Mouse (Mus musculus): ENCODE measurements around the gene Dcakd. TPM values are rescaled to one million over a fixed set of nuclear protein-coding genes. Genes with fewer than 3 reads are reported as not detected.

The Dcakd gene
- 101 and 105 TPM in 2 replicates for polyA plus RNA-seq (2015; fragmentation: Nextera tagmentation; extraction: Ambion mirVana)

DNA sequence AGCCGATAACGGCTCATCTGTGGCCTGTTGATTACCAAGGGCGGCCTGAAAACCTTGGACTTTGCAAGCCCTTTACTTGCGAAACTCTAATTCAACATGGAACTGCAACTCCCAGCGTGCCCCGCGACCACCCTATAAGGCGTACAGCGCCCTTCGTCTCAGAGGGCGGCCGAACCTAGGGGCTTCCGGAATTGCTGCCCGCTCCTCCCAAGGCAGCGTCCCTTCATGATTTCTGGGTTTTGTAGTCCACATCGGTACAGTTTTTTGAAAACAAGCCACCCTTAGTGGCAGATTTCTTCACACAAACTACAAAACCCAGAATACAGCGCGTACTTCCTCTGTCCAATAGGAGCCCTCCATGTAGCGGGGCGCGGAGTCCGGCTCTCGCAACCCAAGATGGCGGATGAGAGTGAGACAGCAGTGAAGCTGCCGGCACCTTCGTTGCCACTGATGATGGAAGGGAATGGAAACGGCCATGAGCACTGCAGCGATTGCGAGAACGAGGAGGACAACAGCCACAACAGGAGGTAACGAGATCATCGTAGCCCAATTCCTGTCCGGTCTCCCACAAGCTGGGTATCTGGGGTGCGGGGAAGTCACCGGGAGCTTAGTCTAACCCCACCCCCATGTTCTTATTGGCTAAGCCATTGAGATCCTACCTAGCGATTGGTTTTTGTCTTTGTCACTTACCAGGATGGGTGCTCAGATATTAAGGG lies at the start of gene Dcakd, which contains the start of gene Nmt1:
TSS of gene Dcakd (minus strand) at position 158 of the 716 bp plus-strand sequence.
TSS of gene Nmt1 (plus strand) at position 15 of the 716 bp plus-strand sequence.
- peak within 1 kb of the TSS; percentile 70 for H3K4me2 ChIP-seq (replicated peaks)
- peaks cover 6% of the 10 kb centered on the region; the same call in 1 of the 2 replicates for H3K36me3 ChIP-seq
- under 1% methylated on average over 36 of the region's 36 CpGs for WGBS
- H3K27ac ChIP-seq, result peak within 1 kb of the TSS; percentile 65
- H3K9me3 ChIP-seq, result no peaks in the 10 kb centered on the region
- ATAC-seq, result peak; percentile 99
- H3K4me1 ChIP-seq (replicated peaks), result peaks cover 9% of the 10 kb centered on the region; the same call in 1 of the 2 replicates
- H3K4me3 ChIP-seq (replicated peaks), result peak within 1 kb of the TSS; percentile 80
- peak within 1 kb of the TSS; percentile 68 for H3K9ac ChIP-seq
- H3K27me3 ChIP-seq (replicated peaks), result no peaks in the 10 kb centered on the region

DNA sequence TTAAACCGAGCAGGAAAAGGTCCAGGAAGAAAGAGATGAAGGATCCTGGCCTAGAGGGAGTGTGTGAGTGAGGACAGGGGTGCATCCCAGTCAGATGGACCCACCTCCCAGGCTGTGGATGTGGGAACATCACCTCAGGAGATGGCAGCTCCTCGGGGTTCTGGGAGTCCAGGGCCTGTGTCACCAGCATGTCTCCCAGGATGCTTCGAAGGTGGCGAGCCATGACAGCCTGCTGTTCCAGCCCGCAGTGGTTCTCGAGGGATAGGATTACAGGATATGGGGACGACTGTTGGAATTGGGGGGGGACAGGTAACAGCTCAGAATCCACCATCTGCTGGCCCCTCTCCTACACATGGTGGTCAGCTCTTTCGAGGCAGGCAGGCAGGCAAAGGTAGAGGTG lies 48.4 kb upstream of the Dcakd start:
- 86% methylated on average over 8 of the region's 8 CpGs for WGBS
- H3K27me3 ChIP-seq (replicated peaks), result peaks cover 13% of the 10 kb centered on the region; the same call in 1 of the 2 replicates
- no peak for ATAC-seq

GRCm38 (mm10) chr11:103076010-103076409 lies 47.9 kb upstream of the Dcakd start:
- Histone ChIP-seq H3K9me3 (no peaks in the 10 kb centered on the region), H3K9ac (no peak overlapping the region), H3K27me3 (replicated peaks) (peaks cover 12% of the 10 kb centered on the region; the same call in 1 of the 2 replicates), H3K4me2 (replicated peaks) (no peak overlapping the region), H3K36me3 (no peaks in the 10 kb centered on the region), H3K4me1 (replicated peaks) (peaks cover 7% of the 10 kb centered on the region; the same call in 1 of the 2 replicates), H3K27ac (no peak overlapping the region), H3K4me3 (replicated peaks) (no peak overlapping the region)
- ATAC-seq, result no peak
- WGBS, result 92% methylated on average over 7 of the region's 7 CpGs

More for the DNA sequence above, 48.4 kb upstream of the Dcakd start:
- no peaks in the 10 kb centered on the region for H3K36me3 ChIP-seq
- peaks cover 7% of the 10 kb centered on the region; the same call in 1 of the 2 replicates for H3K4me1 ChIP-seq (replicated peaks)
- H3K4me3 ChIP-seq (replicated peaks), result no peak overlapping the region
- H3K9me3 ChIP-seq, result no peaks in the 10 kb centered on the region
- no peak overlapping the region for H3K27ac ChIP-seq
- H3K9ac ChIP-seq, result no peak overlapping the region
- H3K4me2 ChIP-seq (replicated peaks), result no peak overlapping the region

- no peaks in the 10 kb centered on the region for H3K36me3 ChIP-seq
- ATAC-seq, result no peak
- no peaks in the 10 kb centered on the region for H3K4me1 ChIP-seq (replicated peaks)
- H3K9me3 ChIP-seq, result no peaks in the 10 kb centered on the region
- H3K9ac ChIP-seq, result no peak overlapping the region
- 27% methylated on average over 10 of the region's 10 CpGs for WGBS
- no peak overlapping the region for H3K4me2 ChIP-seq (replicated peaks)
- H3K27me3 ChIP-seq (replicated peaks), result peaks cover 4% of the 10 kb centered on the region; the same call in 1 of the 2 replicates
- no peak overlapping the region for H3K4me3 ChIP-seq (replicated peaks)
- no peak overlapping the region for H3K27ac ChIP-seq
These were observed 46.7 kb upstream of the Dcakd start for GRCm38 (mm10) chr11:103074796-103075323.

DNA sequence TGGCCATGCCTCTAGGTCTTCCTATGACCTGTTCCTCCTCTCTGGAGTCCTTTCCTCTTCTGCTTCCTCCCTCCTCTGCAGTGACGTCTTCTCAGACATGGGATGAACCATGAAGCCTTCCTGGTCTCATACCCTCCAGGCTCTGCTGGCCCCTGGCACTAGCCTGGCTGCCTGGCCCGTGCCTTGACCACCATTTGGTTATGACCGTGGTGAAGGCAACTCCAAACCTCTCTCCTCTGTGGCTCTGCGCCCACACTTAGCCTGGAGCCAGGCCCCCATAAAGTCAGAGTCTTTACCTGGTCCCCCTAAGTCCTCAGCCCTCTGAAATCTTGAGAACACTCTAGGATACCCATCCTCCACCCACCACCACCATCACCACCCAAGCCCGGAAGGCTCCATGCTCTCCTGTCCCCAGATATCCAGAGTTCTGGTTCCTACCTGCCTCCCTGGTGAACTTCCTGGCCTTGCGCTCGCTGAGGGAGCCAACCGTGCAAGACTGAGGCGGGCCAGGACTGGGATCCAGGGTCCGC lies 46.1 kb upstream of the Dcakd start:
- H3K4me3 ChIP-seq (replicated peaks), result no peak overlapping the region
- no peaks in the 10 kb centered on the region for H3K36me3 ChIP-seq
- H3K9me3 ChIP-seq, result no peaks in the 10 kb centered on the region
- 64% methylated on average over 10 of the region's 10 CpGs for WGBS
- no peaks in the 10 kb centered on the region for H3K4me1 ChIP-seq (replicated peaks)
- no peak overlapping the region for H3K9ac ChIP-seq
- H3K4me2 ChIP-seq (replicated peaks), result no peak overlapping the region
- no peaks in the 10 kb centered on the region for H3K27me3 ChIP-seq (replicated peaks)
- no peak overlapping the region for H3K27ac ChIP-seq
- no peak for ATAC-seq

DNA sequence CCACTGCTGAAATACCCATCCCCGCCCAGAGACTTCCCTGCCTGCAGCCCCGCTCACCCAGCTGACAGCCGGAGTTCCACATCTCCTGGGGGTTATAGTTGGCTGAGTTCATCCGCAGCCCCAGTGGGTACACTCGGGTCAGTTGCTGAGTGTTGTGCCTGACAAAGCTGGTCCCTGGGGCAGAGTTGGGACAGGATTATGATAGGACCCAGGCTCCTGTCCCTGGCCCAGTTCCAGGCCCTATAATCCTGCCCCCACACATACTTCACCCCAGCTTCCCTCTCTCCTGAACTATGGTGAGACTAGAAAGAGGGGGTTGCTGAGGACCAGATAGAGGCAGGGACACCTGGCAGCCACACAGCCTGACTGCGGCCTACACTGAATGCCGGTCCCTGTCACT lies 45.5 kb upstream of the Dcakd start:
- no peaks in the 10 kb centered on the region; the same call in 1 of the 2 replicates for H3K36me3 ChIP-seq
- H3K4me3 ChIP-seq (replicated peaks), result no peak overlapping the region
- no peaks in the 10 kb centered on the region for H3K27me3 ChIP-seq (replicated peaks)
- no peak overlapping the region for H3K4me2 ChIP-seq (replicated peaks)
- no peaks in the 10 kb centered on the region for H3K9me3 ChIP-seq
- no peak overlapping the region for H3K9ac ChIP-seq
- WGBS, result 84% methylated on average over 7 of the region's 7 CpGs
- ATAC-seq, result no peak
- no peaks in the 10 kb centered on the region for H3K4me1 ChIP-seq (replicated peaks)
- no peak overlapping the region for H3K27ac ChIP-seq

GRCm38 (mm10) chr11:103070322-103070880 lies 42.3 kb upstream of the Dcakd start:
- peaks cover 20% of the 10 kb centered on the region for H3K36me3 ChIP-seq
- H3K4me3 ChIP-seq (replicated peaks), result no peak overlapping the region
- no peak overlapping the region for H3K27ac ChIP-seq
- no peak overlapping the region for H3K9ac ChIP-seq
- H3K9me3 ChIP-seq, result no peaks in the 10 kb centered on the region
- no peaks in the 10 kb centered on the region for H3K27me3 ChIP-seq (replicated peaks)
- 94% methylated on average over 10 of the region's 10 CpGs for WGBS
- no peak overlapping the region for H3K4me2 ChIP-seq (replicated peaks)
- ATAC-seq, result no peak
- H3K4me1 ChIP-seq (replicated peaks), result no peaks in the 10 kb centered on the region

GRCm38 (mm10) chr11:103069731-103070130 lies 41.6 kb upstream of the Dcakd start:
- 96% methylated on average over 2 of the region's 2 CpGs for WGBS
- H3K36me3 ChIP-seq, result peaks cover 20% of the 10 kb centered on the region
- no peak overlapping the region for H3K4me3 ChIP-seq (replicated peaks)

DNA sequence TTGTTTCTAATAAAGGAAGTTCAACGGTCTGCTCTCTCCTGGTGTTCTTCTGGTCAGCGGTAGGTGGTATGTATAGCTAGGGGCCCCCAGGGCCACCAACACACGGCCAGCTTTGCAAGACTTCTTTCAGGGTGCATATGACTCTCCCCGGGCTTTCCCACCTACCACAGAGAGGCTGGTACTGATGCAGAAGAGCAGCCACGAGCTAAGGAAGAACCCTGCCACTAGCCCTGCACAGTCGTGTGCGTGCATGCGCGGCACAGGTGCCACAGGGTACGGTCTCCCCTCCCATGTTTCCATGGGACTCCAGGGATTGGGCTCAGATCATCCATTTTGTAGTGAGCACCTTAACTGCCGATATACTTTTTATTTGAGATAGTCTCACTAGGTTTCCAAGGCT lies 40.8 kb upstream of the Dcakd start:
- Histone ChIP-seq H3K9ac (no peak overlapping the region), H3K4me2 (replicated peaks) (no peak overlapping the region), H3K4me1 (replicated peaks) (no peaks in the 10 kb centered on the region), H3K9me3 (no peaks in the 10 kb centered on the region), H3K27ac (no peak overlapping the region), H3K4me3 (replicated peaks) (no peak overlapping the region), H3K27me3 (replicated peaks) (no peaks in the 10 kb centered on the region), H3K36me3 (peaks cover 29% of the 10 kb centered on the region)
- no peak for ATAC-seq
- 95% methylated on average over 11 of the region's 11 CpGs for WGBS

More at GRCm38 (mm10) chr11:103069731-103070130, 41.6 kb upstream of the Dcakd start:
- Histone ChIP-seq H3K9me3 (no peaks in the 10 kb centered on the region), H3K4me2 (replicated peaks) (no peak overlapping the region), H3K9ac (no peak overlapping the region), H3K27ac (no peak overlapping the region), H3K27me3 (replicated peaks) (no peaks in the 10 kb centered on the region), H3K4me1 (replicated peaks) (no peaks in the 10 kb centered on the region)
- no peak for ATAC-seq

DNA sequence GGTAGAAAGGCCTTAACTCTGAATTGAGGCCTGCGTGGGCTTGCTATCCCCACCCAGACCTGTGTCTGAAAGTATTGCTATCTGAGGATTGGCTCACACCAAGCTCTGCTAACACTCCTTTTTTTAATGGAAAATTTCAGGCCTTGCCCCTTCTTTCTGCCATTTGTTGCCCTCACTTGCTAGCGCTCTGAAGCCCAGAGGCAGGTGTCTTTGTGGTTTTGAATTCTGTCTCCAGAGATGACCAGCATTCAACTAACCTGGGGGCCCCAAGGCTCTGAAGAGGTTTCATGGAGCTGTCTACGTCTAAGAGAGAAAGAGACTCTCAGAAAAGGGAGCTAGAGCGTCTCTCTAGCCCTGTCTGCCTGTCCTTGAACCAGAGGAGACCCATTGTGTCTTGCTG lies 40.1 kb upstream of the Dcakd start:
- no peaks in the 10 kb centered on the region for H3K9me3 ChIP-seq
- ATAC-seq, result no peak
- no peak overlapping the region for H3K9ac ChIP-seq
- no peak overlapping the region for H3K4me2 ChIP-seq (replicated peaks)
- 91% methylated on average over 4 of the region's 4 CpGs for WGBS
- H3K4me1 ChIP-seq (replicated peaks), result no peaks in the 10 kb centered on the region
- H3K27ac ChIP-seq, result no peak overlapping the region
- no peak overlapping the region for H3K4me3 ChIP-seq (replicated peaks)
- no peaks in the 10 kb centered on the region for H3K27me3 ChIP-seq (replicated peaks)
- peaks cover 33% of the 10 kb centered on the region for H3K36me3 ChIP-seq

DNA sequence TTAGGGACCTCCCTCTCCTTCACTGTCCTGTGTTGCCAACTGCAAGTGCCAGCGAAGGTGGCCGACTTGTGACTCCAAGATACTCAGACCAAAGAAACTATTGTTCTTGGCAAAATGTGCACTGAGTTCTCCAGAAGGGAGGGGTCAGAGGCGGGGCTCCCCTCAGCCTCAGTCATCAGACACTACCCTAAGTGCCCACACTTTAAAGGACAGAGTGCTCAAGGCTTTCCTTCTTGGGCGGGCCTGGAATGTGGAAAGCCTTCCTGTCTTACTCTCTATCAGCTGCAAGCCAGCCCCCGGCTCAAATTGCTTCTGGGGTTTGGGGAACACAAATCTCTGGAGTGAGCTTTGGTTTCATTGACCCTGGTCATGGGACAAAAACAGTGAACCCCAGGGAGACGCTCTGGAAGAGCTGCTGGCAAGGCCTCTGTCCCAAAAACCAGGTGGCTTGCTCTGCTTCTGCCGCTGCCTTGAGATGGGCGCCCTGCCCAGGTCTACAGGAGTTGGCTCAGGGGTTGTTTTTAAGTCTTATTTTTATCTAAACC lies 39.4 kb upstream of the Dcakd start:
- Histone ChIP-seq H3K27ac (no peak overlapping the region), H3K4me3 (replicated peaks) (no peak overlapping the region), H3K9ac (no peak overlapping the region), H3K4me1 (replicated peaks) (no peaks in the 10 kb centered on the region), H3K4me2 (replicated peaks) (no peak overlapping the region), H3K36me3 (peaks cover 38% of the 10 kb centered on the region), H3K27me3 (replicated peaks) (no peaks in the 10 kb centered on the region), H3K9me3 (no peaks in the 10 kb centered on the region)
- 73% methylated on average over 8 of the region's 8 CpGs for WGBS
- no peak for ATAC-seq

GRCm38 (mm10) chr11:103067051-103067361 lies 38.9 kb upstream of the Dcakd start:
- no peak overlapping the region for H3K27ac ChIP-seq
- no peak overlapping the region for H3K9ac ChIP-seq
- H3K27me3 ChIP-seq (replicated peaks), result no peaks in the 10 kb centered on the region
- H3K36me3 ChIP-seq, result peaks cover 38% of the 10 kb centered on the region
- no peak overlapping the region for H3K4me3 ChIP-seq (replicated peaks)
- ATAC-seq, result no peak
- no peak overlapping the region for H3K4me2 ChIP-seq (replicated peaks)
- H3K9me3 ChIP-seq, result no peaks in the 10 kb centered on the region
- WGBS, result 93% methylated on average over 6 of the region's 6 CpGs
- no peaks in the 10 kb centered on the region for H3K4me1 ChIP-seq (replicated peaks)
